Comparison of ENCODE assay signal across 10 mouse cellular contexts in the genomic region with DNA sequence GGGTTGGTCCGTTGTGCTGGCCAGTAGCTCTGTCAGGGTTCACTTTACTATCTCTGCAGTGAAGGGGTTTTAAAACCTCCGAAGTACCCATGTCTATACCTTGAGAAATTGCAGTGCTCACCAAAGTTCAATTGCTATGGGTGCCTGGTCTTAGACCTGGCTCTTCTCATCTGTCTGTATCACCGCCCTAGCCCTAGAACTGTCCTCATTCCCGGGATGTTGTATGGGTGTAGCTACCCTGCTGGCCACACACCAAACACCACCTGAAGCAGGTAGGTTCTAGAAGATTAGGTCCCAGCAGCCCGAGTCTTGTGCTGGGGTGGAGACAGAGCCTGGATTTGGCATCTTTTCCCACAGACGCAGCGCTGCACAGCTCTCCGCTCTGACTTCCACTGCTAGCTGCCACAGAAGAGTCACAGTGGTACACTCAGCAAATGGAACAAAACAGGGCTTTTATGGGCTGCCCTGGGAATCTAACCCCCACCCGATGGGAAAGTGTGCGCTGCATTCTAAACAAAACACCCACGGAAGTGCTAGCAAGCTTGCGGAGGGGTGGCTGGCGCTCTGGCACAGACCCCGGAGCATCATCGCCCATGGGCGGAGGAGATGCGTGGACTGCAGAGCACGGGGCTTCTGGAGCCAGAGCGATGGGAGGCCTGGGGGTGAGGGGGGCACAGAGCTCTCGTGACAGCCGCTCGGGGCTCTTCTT. TPM values are rescaled to one million over a fixed set of nuclear protein-coding genes. Genes with fewer than 3 reads are reported as not detected.
DNase-seq lines count a peak whose midpoint lies in the region; ATAC-seq and TF ChIP-seq lines count a peak whose summit lies in the region.
"Had no signal": no experiment of that assay in that cellular context is flagged by ENCODE, and none has a peak within 500 bp of the region (broad histone marks: within the 10 kb centered on the region; RNA-seq: fewer than 3 reads in every experiment).

No protein-coding gene starts in this region.

- no peaks in the 10 kb centered on the region for H3K27me3 ChIP-seq in forebrain, postnatal 0 days (ENCODE audit: insufficient read depth, low read length)
- H3K27me3 ChIP-seq in kidney, embryonic 16.5 days (ENCODE audit: insufficient read depth, low read length): no peaks in the 10 kb centered on the region
- H3K27me3 ChIP-seq in kidney, embryonic 14.5 days (ENCODE audit: control insufficient read depth, insufficient read depth, low read length): no peaks in the 10 kb centered on the region

- no peak for TF ChIP-seq CTCF in cortical plate, adult 2 months (IDR thresholded peaks at IDR 0.05; ENCODE audit: extremely low read depth, insufficient read depth, low read length)
- TF ChIP-seq CTCF in forebrain, postnatal 0 days (IDR thresholded peaks at IDR 0.05; ENCODE audit: low read depth): no peak
- TF ChIP-seq CTCF in left cerebral cortex, adult 2 months (IDR thresholded peaks at IDR 0.05): no peak
- no peak for TF ChIP-seq CTCF in olfactory bulb, adult 2 months (IDR thresholded peaks at IDR 0.05; ENCODE audit: insufficient read depth, low read depth, low read length)

- 0 out of 2 replicates have a peak overlapping the region, but pooled peaks have one; percentile 4 for H3K9ac ChIP-seq in forebrain, postnatal 0 days
- H3K9ac ChIP-seq in kidney, embryonic 16.5 days (replicated peaks; ENCODE audit: low read length): no peak overlapping the region
- H3K9ac ChIP-seq in kidney, embryonic 14.5 days (ENCODE audit: low read depth, low read length): no peak overlapping the region
- H3K9ac ChIP-seq: liver, embryonic 12.5 days had no signal

- peak; percentile 41 for DNase-seq in forebrain, postnatal 0 days
- DNase-seq in left cerebral cortex, adult 2 months (ENCODE audit: extremely low spot score in 1 of 2, low spot score in 2 of 2): peak; percentile 45 to 59
- no peak for DNase-seq in ovary, postnatal 10 days (ENCODE audit: low spot score)
- DNase-seq: gastrocnemius, postnatal 25 days; kidney, adult 9 months had no signal

- peak overlapping the region; percentile 44 for H3K27ac ChIP-seq in cortical plate, adult 2 months (ENCODE audit: insufficient read depth, low read length)
- no peak overlapping the region for H3K27ac ChIP-seq in forebrain, postnatal 0 days (ENCODE audit: low read depth, low read length)
- 0 out of 2 replicates have a peak overlapping the region, but pooled peaks have one; percentile 58 for H3K27ac ChIP-seq in left cerebral cortex, adult 2 months
- peak overlapping the region; percentile 9; the same call in 1 of the 2 replicates for H3K27ac ChIP-seq in olfactory bulb, adult 2 months (ENCODE audit: insufficient read depth, low read depth, low read length)
- H3K27ac ChIP-seq in kidney, embryonic 16.5 days (ENCODE audit: low read length): no peak overlapping the region
- H3K27ac ChIP-seq in kidney, embryonic 14.5 days (ENCODE audit: low read depth, low read length): no peak overlapping the region
- H3K27ac ChIP-seq: liver, embryonic 12.5 days had no signal

- ATAC-seq in forebrain, postnatal 0 days: peak; percentile 77
- ATAC-seq in kidney, embryonic 16.5 days (ENCODE audit: low FRiP score, low TSS enrichment): no peak
- ATAC-seq in kidney, embryonic 14.5 days (ENCODE audit: low FRiP score, low TSS enrichment): no peak
- ATAC-seq: liver, embryonic 12.5 days had no signal

- intact Hi-C loops in left cerebral cortex, adult 2 months (cut with DNase I): no loop called here

- H3K4me3 ChIP-seq in cortical plate, adult 2 months (ENCODE audit: insufficient read depth, low read length): no peak overlapping the region
- no peak overlapping the region for H3K4me3 ChIP-seq in forebrain, postnatal 0 days (ENCODE audit: low read depth, low read length)
- H3K4me3 ChIP-seq in left cerebral cortex, adult 2 months: peak overlapping the region; percentile 23; the same call in 1 of the 2 replicates
- H3K4me3 ChIP-seq in olfactory bulb, adult 2 months (ENCODE audit: insufficient read depth, low read depth, low read length): peak overlapping the region; percentile 26
- no peak overlapping the region for H3K4me3 ChIP-seq in kidney, embryonic 16.5 days (ENCODE audit: low read length)
- H3K4me3 ChIP-seq in kidney, embryonic 14.5 days (ENCODE audit: low read length): no peak overlapping the region
- H3K4me3 ChIP-seq: liver, embryonic 12.5 days had no signal

- no peaks in the 10 kb centered on the region for H3K9me3 ChIP-seq in forebrain, postnatal 0 days (ENCODE audit: low read length)
- H3K9me3 ChIP-seq in kidney, embryonic 16.5 days (ENCODE audit: low read length): peaks cover 4% of the 10 kb centered on the region; the same call in 1 of the 2 replicates
- peaks cover 8% of the 10 kb centered on the region; the same call in 1 of the 2 replicates for H3K9me3 ChIP-seq in kidney, embryonic 14.5 days (ENCODE audit: control insufficient read depth, low read length)

- WGBS in forebrain, postnatal 0 days: 51% methylated on average over 22 of the region's 22 CpGs
- 29% methylated on average over 22 of the region's 22 CpGs for WGBS in olfactory bulb, adult 2 months
- 74% methylated on average over 22 of the region's 22 CpGs for WGBS in kidney, embryonic 16.5 days
- 78% methylated on average over 22 of the region's 22 CpGs for WGBS in kidney, embryonic 14.5 days

- peak; percentile 52; the same call in 1 of the 2 replicates for TF ChIP-seq POLR2A in cortical plate, adult 2 months (IDR thresholded peaks at IDR 0.05; ENCODE audit: extremely low read depth, insufficient read depth, low read length)
- TF ChIP-seq POLR2A in olfactory bulb, adult 2 months (IDR thresholded peaks at IDR 0.05; ENCODE audit: insufficient read depth, low read depth, low read length): no peak

- H3K36me3 ChIP-seq in forebrain, postnatal 0 days (ENCODE audit: insufficient read depth): no peaks in the 10 kb centered on the region
- no peaks in the 10 kb centered on the region for H3K36me3 ChIP-seq in kidney, embryonic 16.5 days (ENCODE audit: insufficient read depth, low read length)
- no peaks in the 10 kb centered on the region for H3K36me3 ChIP-seq in kidney, embryonic 14.5 days (ENCODE audit: control insufficient read depth, insufficient read depth, low read length)
- H3K36me3 ChIP-seq: liver, embryonic 12.5 days had no signal

- H3K4me1 ChIP-seq in cortical plate, adult 2 months (ENCODE audit: control insufficient read depth, insufficient read depth, low read length): peaks cover 7% of the 10 kb centered on the region; the same call in 1 of the 2 replicates
- H3K4me1 ChIP-seq in forebrain, postnatal 0 days (ENCODE audit: insufficient read depth): no peaks in the 10 kb centered on the region
- peaks cover 19% of the 10 kb centered on the region for H3K4me1 ChIP-seq in olfactory bulb, adult 2 months (ENCODE audit: control insufficient read depth, insufficient read depth, low read length)
- H3K4me1 ChIP-seq in kidney, embryonic 16.5 days (ENCODE audit: insufficient read depth, low read length): no peaks in the 10 kb centered on the region
- H3K4me1 ChIP-seq in kidney, embryonic 14.5 days (ENCODE audit: control insufficient read depth, insufficient read depth, low read length): no peaks in the 10 kb centered on the region

- peak overlapping the region; percentile 32; the same call in 1 of the 2 replicates for H3K4me2 ChIP-seq in forebrain, postnatal 0 days (ENCODE audit: low read depth)
- no peak overlapping the region for H3K4me2 ChIP-seq in kidney, embryonic 16.5 days (replicated peaks; ENCODE audit: low read depth, low read length)
- H3K4me2 ChIP-seq in kidney, embryonic 14.5 days (replicated peaks; ENCODE audit: low read depth, low read length): no peak overlapping the region
- H3K4me2 ChIP-seq: liver, embryonic 12.5 days had no signal

RNA-seq across cellular contexts. Expression of gene Abcg1, which starts 21.2 kb away (rescaled TPM):
- polyA plus RNA-seq in cortical plate, adult 2 months (2012; rRNA removed): 27.8 and 29.8 TPM in 2 replicates
- total RNA-seq in forebrain, postnatal 0 days (2014; rRNA removed): 16.8 and 24.2 TPM in 2 replicates
- polyA plus RNA-seq in forebrain, postnatal 0 days (2015; fragmentation: Nextera tagmentation; extraction: Ambion mirVana): 11.1 and 16.1 TPM in 2 replicates
- total RNA-seq in left cerebral cortex, adult 2 months (2021): 10 to 100 TPM; 76.5 to 77.6 TPM
- polyA plus RNA-seq in olfactory bulb, adult 2 months (2012; ENCODE audit: insufficient read depth, insufficient read length, low replicate concordance, missing spikeins): not detected in 2 replicates
- 8.5 and 9.2 TPM in 2 replicates for polyA plus RNA-seq in kidney, embryonic 16.5 days (2015; fragmentation: Nextera tagmentation; extraction: Ambion mirVana)
- 4.0 and 5.4 TPM in 2 replicates for polyA plus RNA-seq in kidney, embryonic 14.5 days (2014; fragmentation: Nextera tagmentation; extraction: Ambion mirVana)

Comparison
In these comparisons a context has a peak if more than half of its experiments do, and no peak if none do; other contexts are left out.
1. H3K27ac ChIP-seq: peak in cortical plate, adult 2 months (single experiment), left cerebral cortex, adult 2 months (single experiment) and olfactory bulb, adult 2 months (single experiment); none in forebrain, postnatal 0 days (single experiment), kidney, embryonic 16.5 days (single experiment) and kidney, embryonic 14.5 days (single experiment).
2. H3K4me3 ChIP-seq: peak in left cerebral cortex, adult 2 months (single experiment) and olfactory bulb, adult 2 months (single experiment); none in cortical plate, adult 2 months (single experiment), forebrain, postnatal 0 days (single experiment), kidney, embryonic 16.5 days (single experiment) and kidney, embryonic 14.5 days (single experiment).